Mouse (Mus musculus) midbrain, embryonic 15.5 days (tissue): ENCODE data around the gene Rbm46. TPM values are rescaled to one million over a fixed set of nuclear protein-coding genes. Genes with fewer than 3 reads are reported as not detected.

Experiments
- ATAC-seq: fragments of 200-750 bp; cut with Nextera tagmentation; replicated peaks from 2 replicates; pipeline ENCODE4 v1.8.0; 2017; ENCODE audit warnings: moderate TSS enrichment
- H3K27ac ChIP-seq: fragments of 300-500 bp; sonication (generic); 2 replicates; pipeline ENCODE4 v1.5.1; 2015; ENCODE audit warnings: mild to moderate bottlenecking, inconsistent platforms
- H3K27me3 ChIP-seq: fragments of 300-500 bp; sonication (generic); replicated peaks from 2 replicates; pipeline ENCODE4 v1.6.1; 2015; ENCODE audit warnings: inconsistent platforms
- H3K36me3 ChIP-seq: fragments of 300-500 bp; sonication (generic); replicated peaks from 2 replicates; pipeline ENCODE4 v1.6.1; 2015; ENCODE audit warnings: inconsistent platforms
- H3K4me1 ChIP-seq: fragments of 300-500 bp; sonication (generic); 2 replicates; pipeline ENCODE4 v1.6.1; 2015; ENCODE audit warnings: inconsistent platforms
- H3K4me2 ChIP-seq: fragments of 300-500 bp; sonication (generic); 2 replicates; pipeline ENCODE4 v1.6.1; 2015; ENCODE audit warnings: inconsistent platforms, mild to moderate bottlenecking, moderate library complexity
- H3K4me3 ChIP-seq: fragments of 300-500 bp; sonication (generic); 2 replicates; pipeline ENCODE4 v1.5.1; 2015; ENCODE audit warnings: mild to moderate bottlenecking, inconsistent platforms
- H3K9ac ChIP-seq: fragments of 300-500 bp; sonication (generic); 2 replicates; pipeline ENCODE4 v1.6.1; 2015; ENCODE audit warnings: mild to moderate bottlenecking, inconsistent platforms
- H3K9me3 ChIP-seq: fragments of 300-500 bp; sonication (generic); 2 replicates; pipeline ENCODE4 v1.6.1; 2016; ENCODE audit warnings: inconsistent platforms
- WGBS: fragments of 180-500 bp; shearing (Covaris S2); methylation state at CpG from one replicate; pipeline ENCODE4 v1.1.7; 2015; ENCODE audit warnings: mixed read lengths; 5-methylcytosine and 5-hydroxymethylcytosine counted together
- polyA plus RNA-seq: library from polyadenylated mRNA; unstranded; fragments of >200 nt; fragmentation: Nextera tagmentation; extraction: Ambion mirVana; gene quantifications from 2 replicates; pipeline ENCODE4 v1.2.1, GENCODE M21; 2015

The Rbm46 gene
- polyA plus RNA-seq, 1 experiment from 2014 or later, result 1.6 TPM

- ATAC-seq, result no peak
- H3K9me3 ChIP-seq, result no peaks in the 10 kb centered on the region
- H3K4me2 ChIP-seq, result no peak overlapping the region
- no peaks in the 10 kb centered on the region for H3K36me3 ChIP-seq
- H3K4me3 ChIP-seq, result no peak overlapping the region
- H3K27ac ChIP-seq, result no peak overlapping the region
- no peaks in the 10 kb centered on the region for H3K4me1 ChIP-seq
- H3K9ac ChIP-seq, result no peak overlapping the region
- H3K27me3 ChIP-seq, result no peaks in the 10 kb centered on the region
- 75% methylated on average over 3 of the region's 3 CpGs for WGBS
Observed at GRCm38 (mm10) chr3:82811851-82812250, 64.4 kb downstream of the Rbm46 start.

- no peaks in the 10 kb centered on the region for H3K9me3 ChIP-seq
- H3K9ac ChIP-seq, result no peak overlapping the region
- ATAC-seq, result no peak
- no peaks in the 10 kb centered on the region for H3K36me3 ChIP-seq
- no peak overlapping the region for H3K4me2 ChIP-seq
- no peak overlapping the region for H3K4me3 ChIP-seq
- no peaks in the 10 kb centered on the region for H3K4me1 ChIP-seq
- no peak overlapping the region for H3K27ac ChIP-seq
- WGBS, result 89% methylated on average over 7 of the region's 7 CpGs
- H3K27me3 ChIP-seq, result no peaks in the 10 kb centered on the region
Observed at GRCm38 (mm10) chr3:82810334-82811120, 65.8 kb downstream of the Rbm46 start.

- H3K36me3 ChIP-seq, result no peaks in the 10 kb centered on the region
- no peak for ATAC-seq
- H3K4me2 ChIP-seq, result no peak overlapping the region
- WGBS, result 84% methylated on average over 7 of the region's 7 CpGs
- H3K27me3 ChIP-seq, result no peaks in the 10 kb centered on the region
- H3K27ac ChIP-seq, result no peak overlapping the region
- no peaks in the 10 kb centered on the region for H3K9me3 ChIP-seq
- no peak overlapping the region for H3K4me3 ChIP-seq
- no peak overlapping the region for H3K9ac ChIP-seq
- H3K4me1 ChIP-seq, result no peaks in the 10 kb centered on the region
Observed at GRCm38 (mm10) chr3:82809769-82810168, 66.5 kb downstream of the Rbm46 start.

GRCm38 (mm10) chr3:82808323-82808911, 67.9 kb downstream of the Rbm46 start:
- H3K9ac ChIP-seq, result no peak overlapping the region
- H3K9me3 ChIP-seq, result no peaks in the 10 kb centered on the region
- H3K27ac ChIP-seq, result no peak overlapping the region
- 92% methylated on average over 1 of the region's 1 CpGs for WGBS
- ATAC-seq, result no peak
- no peak overlapping the region for H3K4me3 ChIP-seq
- no peaks in the 10 kb centered on the region for H3K36me3 ChIP-seq
- H3K27me3 ChIP-seq, result no peaks in the 10 kb centered on the region
- H3K4me2 ChIP-seq, result no peak overlapping the region
- H3K4me1 ChIP-seq, result no peaks in the 10 kb centered on the region

GRCm38 (mm10) chr3:82805291-82805690, 71.0 kb downstream of the Rbm46 start:
- no peak for ATAC-seq

GRCm38 (mm10) chr3:82800470-82800843, 75.8 kb downstream of the Rbm46 start:
- H3K9me3 ChIP-seq, result no peaks in the 10 kb centered on the region
- no peak for ATAC-seq
- no peak overlapping the region for H3K9ac ChIP-seq
- 88% methylated on average over 3 of the region's 3 CpGs for WGBS
- no peak overlapping the region for H3K4me2 ChIP-seq
- H3K4me3 ChIP-seq, result no peak overlapping the region
- no peaks in the 10 kb centered on the region for H3K4me1 ChIP-seq
- H3K27ac ChIP-seq, result no peak overlapping the region
- no peaks in the 10 kb centered on the region for H3K36me3 ChIP-seq
- no peaks in the 10 kb centered on the region for H3K27me3 ChIP-seq

More at GRCm38 (mm10) chr3:82805291-82805690, 71.0 kb downstream of the Rbm46 start:
- Histone ChIP-seq H3K9me3 (no peaks in the 10 kb centered on the region), H3K4me1 (no peaks in the 10 kb centered on the region), H3K27ac (no peak overlapping the region), H3K36me3 (no peaks in the 10 kb centered on the region), H3K9ac (no peak overlapping the region), H3K4me2 (no peak overlapping the region), H3K27me3 (no peaks in the 10 kb centered on the region), H3K4me3 (no peak overlapping the region)
- 74% methylated on average over 7 of the region's 7 CpGs for WGBS

- Histone ChIP-seq H3K36me3 (no peaks in the 10 kb centered on the region), H3K4me2 (no peak overlapping the region), H3K9me3 (no peaks in the 10 kb centered on the region), H3K4me3 (no peak overlapping the region), H3K9ac (no peak overlapping the region), H3K27ac (no peak overlapping the region), H3K27me3 (no peaks in the 10 kb centered on the region), H3K4me1 (no peaks in the 10 kb centered on the region)
- 91% methylated on average over 4 of the region's 4 CpGs for WGBS
- no peak for ATAC-seq
Observed at GRCm38 (mm10) chr3:82799735-82800469, 76.4 kb downstream of the Rbm46 start.

- Histone ChIP-seq H3K9me3 (no peaks in the 10 kb centered on the region), H3K36me3 (no peaks in the 10 kb centered on the region), H3K4me2 (no peak overlapping the region), H3K4me3 (no peak overlapping the region), H3K27ac (no peak overlapping the region), H3K4me1 (no peaks in the 10 kb centered on the region), H3K9ac (no peak overlapping the region), H3K27me3 (no peaks in the 10 kb centered on the region)
- 96% methylated on average over 1 of the region's 1 CpGs for whole genome bisulfite sequencing
- ATAC-seq, result no peak
Observed at GRCm38 (mm10) chr3:82793656-82794055, 82.6 kb downstream of the Rbm46 start.

- Histone ChIP-seq H3K9ac (no peak overlapping the region), H3K27me3 (no peaks in the 10 kb centered on the region), H3K4me2 (no peak overlapping the region), H3K27ac (no peak overlapping the region), H3K9me3 (no peaks in the 10 kb centered on the region), H3K4me1 (no peaks in the 10 kb centered on the region), H3K36me3 (no peaks in the 10 kb centered on the region), H3K4me3 (no peak overlapping the region)
- no peak for ATAC-seq
- 81% methylated on average over 3 of the region's 3 CpGs for WGBS
Observed at GRCm38 (mm10) chr3:82791663-82792062, 84.6 kb downstream of the Rbm46 start.

Other genes with a start within 250 kb of the Rbm46 start
- 0.15 and 0.31 TPM in 2 replicates for gene Lrat, start 27.5 kb upstream of the Rbm46 start, polyA plus RNA-seq
- 0.09 and 3.4 TPM in 2 replicates for gene Fgg, start 131.2 kb upstream of the Rbm46 start, polyA plus RNA-seq
- 1.3 TPM in 1 of 2 replicates, not detected in the other for gene Fga, start 149.6 kb upstream of the Rbm46 start, polyA plus RNA-seq
- 0.51 TPM in 1 of 2 replicates, not detected in the other for gene Fgb, start 173.4 kb upstream of the Rbm46 start, polyA plus RNA-seq
- 104 and 108 TPM in 2 replicates for gene Plrg1, start 179.0 kb upstream of the Rbm46 start, polyA plus RNA-seq